Mouse (Mus musculus): ENCODE data around the gene Znrf3. TPM values are rescaled to one million over a fixed set of nuclear protein-coding genes. Genes with fewer than 3 reads are reported as not detected.

Znrf3 gene
- polyA plus RNA-seq, 1 experiment from 2014 or later: 13.7 TPM

- ATAC-seq (ENCODE audit: insufficient number of reproducible peaks, insufficient read depth, low FRiP score, low TSS enrichment, low read depth): no peak
- Histone ChIP-seq H3K4me1 (replicated peaks) (peaks cover 28% of the 10 kb centered on the region), H3K27ac (peak overlapping the region; percentile 81), H3K4me2 (no peak overlapping the region), H3K9me3 (no peaks in the 10 kb centered on the region), H3K9ac (replicated peaks) (no peak overlapping the region), H3K36me3 (no peaks in the 10 kb centered on the region), H3K4me3 (replicated peaks) (no peak overlapping the region), H3K27me3 (no peaks in the 10 kb centered on the region)
Observed at GRCm38 (mm10) chr11:5314796-5315195, 129.9 kb downstream of the Znrf3 start.

DNA sequence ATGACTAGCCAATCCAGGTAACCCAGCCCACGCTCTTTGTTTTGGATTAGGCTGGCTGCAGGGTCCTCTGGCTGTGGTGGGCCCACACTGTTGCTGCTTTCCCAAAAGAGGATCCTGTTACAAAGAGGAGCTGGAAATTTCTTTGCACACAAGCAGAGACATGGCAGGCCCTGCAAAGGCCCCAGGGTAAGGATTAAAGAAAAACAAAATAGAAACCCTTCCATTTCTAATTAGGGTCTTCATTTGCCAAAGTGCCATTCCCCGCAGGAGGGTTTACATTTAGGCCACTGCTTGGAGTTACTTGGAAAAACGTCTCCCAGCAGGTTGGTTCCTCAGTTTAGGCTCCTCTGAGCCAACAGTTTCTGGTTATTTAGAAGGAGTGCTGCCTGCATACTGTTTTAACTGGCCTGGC lies 130.3 kb downstream of the Znrf3 start:
- H3K9ac ChIP-seq (replicated peaks): no peak overlapping the region
- no peak for ATAC-seq (ENCODE audit: insufficient number of reproducible peaks, insufficient read depth, low FRiP score, low TSS enrichment, low read depth)
- WGBS: 20% methylated on average over 3 of the region's 3 CpGs
- H3K9me3 ChIP-seq: no peaks in the 10 kb centered on the region
- peaks cover 28% of the 10 kb centered on the region for H3K4me1 ChIP-seq (replicated peaks)
- H3K4me3 ChIP-seq (replicated peaks): no peak overlapping the region
- no peak overlapping the region for H3K4me2 ChIP-seq
- H3K36me3 ChIP-seq: no peaks in the 10 kb centered on the region
- H3K27me3 ChIP-seq: no peaks in the 10 kb centered on the region
- peak overlapping the region; percentile 81 for H3K27ac ChIP-seq

- no peak for ATAC-seq (ENCODE audit: insufficient number of reproducible peaks, insufficient read depth, low FRiP score, low TSS enrichment, low read depth)
- no peaks in the 10 kb centered on the region for H3K9me3 ChIP-seq
- no peak overlapping the region for H3K4me2 ChIP-seq
- no peaks in the 10 kb centered on the region for H3K27me3 ChIP-seq
- H3K4me3 ChIP-seq (replicated peaks): no peak overlapping the region
- WGBS: 87% methylated on average over 13 of the region's 13 CpGs
- H3K36me3 ChIP-seq: no peaks in the 10 kb centered on the region
- H3K9ac ChIP-seq (replicated peaks): no peak overlapping the region
- H3K4me1 ChIP-seq (replicated peaks): no peaks in the 10 kb centered on the region
- H3K27ac ChIP-seq: no peak overlapping the region
Observed at GRCm38 (mm10) chr11:5307024-5307905, 137.4 kb downstream of the Znrf3 start.

- no peaks in the 10 kb centered on the region for H3K27me3 ChIP-seq
- no peaks in the 10 kb centered on the region for H3K36me3 ChIP-seq
- H3K27ac ChIP-seq: no peak overlapping the region
- H3K4me1 ChIP-seq (replicated peaks): 0 out of 2 replicates have a peak, but pooled peaks cover 2% of the 10 kb centered on the region
- H3K4me2 ChIP-seq: no peak overlapping the region
- H3K9me3 ChIP-seq: no peaks in the 10 kb centered on the region
- H3K9ac ChIP-seq (replicated peaks): no peak overlapping the region
- H3K4me3 ChIP-seq (replicated peaks): no peak overlapping the region
- ATAC-seq (ENCODE audit: insufficient number of reproducible peaks, insufficient read depth, low FRiP score, low TSS enrichment, low read depth): no peak
Observed at GRCm38 (mm10) chr11:5306017-5306416, 138.6 kb downstream of the Znrf3 start.

DNA sequence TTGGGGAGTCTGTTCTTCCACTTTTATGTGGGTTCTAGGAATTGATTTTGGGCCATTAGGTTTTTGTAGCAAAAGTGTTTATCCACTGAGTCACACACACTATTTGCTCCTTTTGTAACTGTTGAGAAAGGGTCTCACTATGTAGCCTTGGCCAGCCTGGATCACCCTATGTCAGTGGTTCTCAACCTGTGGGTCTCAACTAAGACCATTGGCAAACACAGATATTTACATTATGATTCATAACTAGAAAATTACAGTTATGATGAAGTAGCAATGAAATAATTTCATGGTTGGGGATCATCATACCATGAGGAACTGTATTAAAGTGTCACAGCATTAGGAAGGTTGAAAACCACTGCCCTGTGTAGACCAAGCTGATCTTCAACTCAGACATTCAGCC lies 140.1 kb downstream of the Znrf3 start:
- no peak overlapping the region for H3K27ac ChIP-seq
- 0 out of 2 replicates have a peak, but pooled peaks cover 2% of the 10 kb centered on the region for H3K4me1 ChIP-seq (replicated peaks)
- H3K4me2 ChIP-seq: no peak overlapping the region
- no peak overlapping the region for H3K9ac ChIP-seq (replicated peaks)
- ATAC-seq (ENCODE audit: insufficient number of reproducible peaks, insufficient read depth, low FRiP score, low TSS enrichment, low read depth): no peak
- no peaks in the 10 kb centered on the region for H3K36me3 ChIP-seq
- no peak overlapping the region for H3K4me3 ChIP-seq (replicated peaks)
- H3K27me3 ChIP-seq: no peaks in the 10 kb centered on the region
- H3K9me3 ChIP-seq: no peaks in the 10 kb centered on the region

- H3K4me2 ChIP-seq: peak overlapping the region; percentile 48
- H3K9ac ChIP-seq (replicated peaks): no peak overlapping the region
- H3K4me3 ChIP-seq (replicated peaks): no peak overlapping the region
- no peaks in the 10 kb centered on the region for H3K36me3 ChIP-seq
- 10% methylated on average over 1 of the region's 1 CpGs for WGBS
- no peaks in the 10 kb centered on the region for H3K27me3 ChIP-seq
- H3K27ac ChIP-seq: peak overlapping the region; percentile 67
- ATAC-seq (ENCODE audit: insufficient number of reproducible peaks, insufficient read depth, low FRiP score, low TSS enrichment, low read depth): no peak
- H3K4me1 ChIP-seq (replicated peaks): peaks cover 41% of the 10 kb centered on the region
- H3K9me3 ChIP-seq: no peaks in the 10 kb centered on the region
Observed at GRCm38 (mm10) chr11:5298007-5298372, 146.7 kb downstream of the Znrf3 start.

- H3K27me3 ChIP-seq: no peaks in the 10 kb centered on the region
- H3K27ac ChIP-seq: peak overlapping the region; percentile 67
- H3K4me2 ChIP-seq: peak overlapping the region; percentile 48
- H3K4me3 ChIP-seq (replicated peaks): 0 out of 2 replicates have a peak overlapping the region, but pooled peaks have one; percentile 1
- H3K9ac ChIP-seq (replicated peaks): 0 out of 2 replicates have a peak overlapping the region, but pooled peaks have one; percentile 18
- no peaks in the 10 kb centered on the region for H3K36me3 ChIP-seq
- peak; percentile 79 for ATAC-seq (ENCODE audit: insufficient number of reproducible peaks, insufficient read depth, low FRiP score, low TSS enrichment, low read depth)
- peaks cover 41% of the 10 kb centered on the region for H3K4me1 ChIP-seq (replicated peaks)
- 18% methylated on average over 13 of the region's 13 CpGs for WGBS
- no peaks in the 10 kb centered on the region for H3K9me3 ChIP-seq
Observed at GRCm38 (mm10) chr11:5297148-5298006, 147.3 kb downstream of the Znrf3 start.

GRCm38 (mm10) chr11:5296576-5297115 lies 148.0 kb downstream of the Znrf3 start:
- no peaks in the 10 kb centered on the region for H3K27me3 ChIP-seq
- no peak for ATAC-seq (ENCODE audit: insufficient number of reproducible peaks, insufficient read depth, low FRiP score, low TSS enrichment, low read depth)
- no peaks in the 10 kb centered on the region for H3K36me3 ChIP-seq
- no peak overlapping the region for H3K4me3 ChIP-seq (replicated peaks)
- peaks cover 41% of the 10 kb centered on the region for H3K4me1 ChIP-seq (replicated peaks)
- no peaks in the 10 kb centered on the region for H3K9me3 ChIP-seq
- H3K27ac ChIP-seq: peak overlapping the region; percentile 67
- WGBS: 17% methylated on average over 2 of the region's 2 CpGs
- peak overlapping the region; percentile 48 for H3K4me2 ChIP-seq
- H3K9ac ChIP-seq (replicated peaks): no peak overlapping the region

- Histone ChIP-seq H3K9ac (replicated peaks) (no peak overlapping the region), H3K4me1 (replicated peaks) (peaks cover 39% of the 10 kb centered on the region)
Observed at GRCm38 (mm10) chr11:5294805-5295204, 149.8 kb downstream of the Znrf3 start.

DNA sequence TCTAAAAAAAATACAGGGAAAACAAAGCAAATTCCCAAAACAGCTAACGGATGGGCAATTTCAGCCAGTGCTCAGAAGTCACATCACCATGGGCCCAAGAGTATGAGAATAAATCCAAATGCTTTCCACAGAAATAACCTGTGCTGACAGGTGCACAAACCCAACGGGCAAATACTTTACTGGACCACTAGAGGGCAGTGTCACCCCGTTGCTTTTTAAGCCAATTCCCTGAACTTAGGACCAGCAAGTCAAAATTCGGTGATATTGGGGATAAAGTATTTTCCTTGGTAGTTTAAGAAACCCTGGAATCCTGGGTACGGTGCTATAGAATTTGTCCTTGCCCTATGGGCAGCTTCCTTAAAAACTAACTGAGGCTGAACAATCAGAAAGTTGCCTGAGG lies 154.0 kb downstream of the Znrf3 start:
- Histone ChIP-seq H3K4me1 (replicated peaks) (peaks cover 7% of the 10 kb centered on the region), H3K27me3 (no peaks in the 10 kb centered on the region), H3K36me3 (peaks cover 38% of the 10 kb centered on the region), H3K9me3 (no peaks in the 10 kb centered on the region), H3K27ac (no peak overlapping the region), H3K4me3 (replicated peaks) (no peak overlapping the region), H3K9ac (replicated peaks) (no peak overlapping the region), H3K4me2 (no peak overlapping the region)
- 28% methylated on average over 5 of the region's 5 CpGs for WGBS
- ATAC-seq (ENCODE audit: insufficient number of reproducible peaks, insufficient read depth, low FRiP score, low TSS enrichment, low read depth): no peak

More at GRCm38 (mm10) chr11:5294805-5295204, 149.8 kb downstream of the Znrf3 start:
- Histone ChIP-seq H3K4me2 (no peak overlapping the region), H3K36me3 (no peaks in the 10 kb centered on the region), H3K27me3 (no peaks in the 10 kb centered on the region), H3K4me3 (replicated peaks) (no peak overlapping the region), H3K9me3 (no peaks in the 10 kb centered on the region), H3K27ac (no peak overlapping the region)
- WGBS: 84% methylated on average over 3 of the region's 3 CpGs
- no peak for ATAC-seq (ENCODE audit: insufficient number of reproducible peaks, insufficient read depth, low FRiP score, low TSS enrichment, low read depth)
